Mouse (Mus musculus) gastrocnemius, adult 8-10 months (tissue): Measurements from ENCODE around the gene Fadd. TPM values are rescaled to one million over a fixed set of nuclear protein-coding genes. Genes with fewer than 3 reads are reported as not detected.

Experiments
- DNase-seq, 2 experiments: peaks; one replicate each; pipeline ENCODE4 v3.0.0; 2022; ENCODE audit warnings: low spot score in 2 of 2
- total RNA-seq, 4 experiments: library from RNA; stranded (reverse); gene quantifications; 2 replicates each; pipeline ENCODE4 v1.2.4; 2022

Fadd gene
- total RNA-seq, 4 experiments from 2014 or later: 2.1 to 2.7 (median 2.4) TPM

DNA sequence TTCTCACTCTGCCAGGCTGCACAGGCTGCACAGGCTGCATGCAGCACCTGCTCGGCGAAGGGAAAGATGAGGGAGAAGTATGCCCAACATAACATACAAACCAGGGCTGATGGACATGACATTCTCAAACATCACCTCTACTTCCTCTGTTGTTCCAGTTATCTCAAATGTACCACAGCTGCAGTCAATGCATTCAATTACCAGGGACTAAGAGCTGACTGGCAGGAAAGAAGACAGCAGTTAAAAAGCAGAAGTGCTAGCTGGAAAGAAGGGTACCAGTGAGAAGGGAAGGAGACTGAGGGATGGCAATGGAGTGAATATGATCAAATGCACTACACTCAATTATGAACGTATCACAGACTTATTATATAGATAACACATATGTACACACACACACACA lies 45.9 kb downstream of the Fadd start:
- DNase-seq: no peak

DNA sequence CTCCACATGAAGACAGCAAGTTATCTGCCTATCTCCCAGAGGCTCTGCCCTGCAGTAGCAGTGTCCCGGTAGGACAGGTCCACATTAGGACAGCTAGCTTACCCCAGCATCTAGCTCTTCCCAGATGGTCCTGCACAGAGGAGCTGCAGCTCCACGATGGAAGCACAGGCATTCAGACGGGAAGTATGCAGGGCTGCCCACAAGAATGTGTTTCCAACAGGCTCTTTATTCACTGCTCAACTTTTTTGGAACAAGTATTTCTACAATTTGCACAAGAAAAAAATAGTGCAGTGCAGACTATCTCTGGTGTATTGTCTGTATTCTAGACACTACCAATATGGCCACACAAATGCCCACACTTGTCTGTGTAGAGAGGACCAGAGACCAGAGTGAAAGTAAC lies 47.5 kb downstream of the Fadd start:
- DNase-seq: no peak

DNA sequence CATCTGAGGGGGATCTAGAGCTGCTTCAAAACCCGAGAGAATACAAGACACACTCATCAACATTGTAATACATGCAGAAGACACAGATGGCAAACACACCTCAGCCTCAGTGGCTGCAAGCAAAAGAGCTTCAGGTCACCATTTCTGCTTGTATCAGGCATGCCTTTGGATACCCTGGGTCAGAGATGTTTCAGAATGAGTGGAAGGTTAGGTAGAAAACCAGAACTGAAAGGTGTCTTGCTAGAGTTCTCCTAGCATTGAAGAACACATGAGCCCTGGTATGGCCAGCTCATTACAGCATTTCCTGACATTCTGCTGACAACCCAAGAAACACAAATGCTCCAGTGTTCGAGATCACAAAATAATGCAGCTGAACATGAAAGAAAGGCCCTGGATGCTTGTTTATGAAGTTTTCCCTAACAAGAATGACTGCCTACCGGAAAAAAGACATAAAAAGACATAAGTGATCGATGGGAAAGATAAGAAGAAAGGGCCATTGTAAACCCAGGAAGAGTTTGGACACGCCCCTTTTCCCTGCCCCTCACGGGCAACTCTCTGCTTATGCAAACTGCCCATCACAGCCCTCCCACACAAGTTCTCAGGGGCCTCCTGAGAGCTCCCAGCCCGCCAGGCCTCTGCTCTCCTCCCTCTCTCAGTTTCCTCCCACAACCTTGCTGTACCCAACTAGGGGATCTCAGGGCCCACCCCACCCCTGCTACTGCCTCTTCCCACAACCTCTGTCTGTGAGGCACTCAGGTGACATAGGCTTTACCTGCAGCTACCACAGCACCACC lies 50.5 kb downstream of the Fadd start:
- DNase-seq: no peak

DNA sequence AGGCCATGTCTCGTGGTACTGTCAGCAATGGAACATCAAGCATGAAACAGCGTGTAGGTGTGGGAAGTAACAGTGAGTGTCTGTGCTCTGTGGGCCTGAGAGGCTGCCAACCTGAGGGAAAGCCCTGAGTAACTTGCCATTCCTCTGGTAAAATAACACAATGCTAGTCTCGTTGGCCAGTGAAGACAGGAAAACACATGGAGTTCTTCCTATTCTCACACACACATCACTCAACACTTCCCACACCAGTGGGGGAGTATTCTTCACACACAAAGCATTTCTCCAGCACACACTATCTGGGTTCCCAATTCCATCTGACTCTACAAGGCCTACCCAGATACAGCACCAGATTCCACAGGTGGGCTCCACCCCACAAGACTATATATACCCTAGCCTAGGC lies 52.4 kb downstream of the Fadd start:
- DNase-seq: no peak

GRCm38 (mm10) chr7:144527723-144528221 lies 54.5 kb downstream of the Fadd start:
- peak; percentile 34 to 43 for DNase-seq

Other genes with a start within 250 kb of the Fadd start
- 10 to 100 TPM; 16.6 to 19.3 (median 17.9) TPM for gene Cttn, start 111.5 kb downstream of the Fadd start, total RNA-seq
- gene Ppfia1, start 28.7 kb downstream of the Fadd start, total RNA-seq: 10 to 100 TPM; 20.8 to 28.2 (median 25.6) TPM
- 1 to 10 TPM; 1.1 to 2.7 (median 1.9) TPM for gene Ano1, start 169.5 kb upstream of the Fadd start, total RNA-seq